Mouse (Mus musculus) kidney, embryonic 15.5 days (tissue): ENCODE measurements around the gene Olfr224. TPM values are rescaled to one million over a fixed set of nuclear protein-coding genes. Genes with fewer than 3 reads are reported as not detected.
"Not testable (repeated sequence)": the region's sequence is repeated elsewhere in the genome, so short reads cannot be mapped to it uniquely, and the experiment has no call there.

Experiments
- ATAC-seq: fragments of 200-750 bp; cut with Nextera tagmentation; replicated peaks from 2 replicates; pipeline ENCODE4 v1.8.0; 2017; ENCODE audit warnings: moderate TSS enrichment; ENCODE audit not compliant: low FRiP score
- H3K27ac ChIP-seq: fragments of 300-500 bp; sonication (generic); 2 replicates; pipeline ENCODE4 v1.5.1; 2015; ENCODE audit warnings: mild to moderate bottlenecking, inconsistent platforms
- H3K27me3 ChIP-seq: fragments of 300-500 bp; sonication (generic); 2 replicates; pipeline ENCODE4 v1.6.1; 2015; ENCODE audit warnings: inconsistent platforms
- H3K36me3 ChIP-seq: fragments of 300-500 bp; sonication (generic); 2 replicates; pipeline ENCODE4 v1.6.1; 2015; ENCODE audit warnings: inconsistent platforms
- H3K4me1 ChIP-seq: fragments of 300-500 bp; sonication (generic); 2 replicates; pipeline ENCODE4 v1.6.1; 2015; ENCODE audit warnings: inconsistent platforms
- H3K4me2 ChIP-seq: fragments of 300-500 bp; sonication (generic); 2 replicates; pipeline ENCODE4 v1.6.1; 2015; ENCODE audit warnings: moderate library complexity, mild to moderate bottlenecking, inconsistent platforms
- H3K4me3 ChIP-seq: fragments of 300-500 bp; sonication (generic); replicated peaks from 2 replicates; pipeline ENCODE4 v1.5.1; 2015; ENCODE audit warnings: mild to moderate bottlenecking, inconsistent platforms
- H3K9ac ChIP-seq: fragments of 300-500 bp; sonication (generic); 2 replicates; pipeline ENCODE4 v1.6.1; 2015; ENCODE audit warnings: mild to moderate bottlenecking, inconsistent platforms
- H3K9me3 ChIP-seq: fragments of 300-500 bp; sonication (generic); replicated peaks from 2 replicates; pipeline ENCODE4 v1.6.1; 2016; ENCODE audit warnings: inconsistent platforms
- WGBS: fragments of 180-500 bp; shearing (Covaris S2); methylation state at CpG from one replicate; pipeline ENCODE4 v1.1.7; 2015; ENCODE audit warnings: mixed read lengths; 5-methylcytosine and 5-hydroxymethylcytosine counted together
- polyA plus RNA-seq: library from polyadenylated mRNA; unstranded; fragments of >200 nt; fragmentation: Nextera tagmentation; extraction: Ambion mirVana; gene quantifications from 2 replicates; pipeline ENCODE4 v1.2.1, GENCODE M21; 2015

Olfr224 gene
- polyA plus RNA-seq, 1 experiment from 2014 or later = not detected

GRCm38 (mm10) chr11:58597837-58598236 lies 27.5 kb upstream of the Olfr224 start:
- Histone ChIP-seq H3K36me3 (no peaks in the 10 kb centered on the region), H3K4me3 (no peak overlapping the region), H3K9ac (no peak overlapping the region), H3K27ac (no peak overlapping the region), H3K9me3 (no peaks in the 10 kb centered on the region), H3K4me1 (no peaks in the 10 kb centered on the region), H3K4me2 (no peak overlapping the region), H3K27me3 (no peaks in the 10 kb centered on the region)
- 85% methylated on average over 13 of the region's 13 CpGs for WGBS
- no peak for ATAC-seq

- Histone ChIP-seq H3K27me3 (no peaks in the 10 kb centered on the region), H3K27ac (no peak within 1 kb of the TSS), H3K4me2 (no peak within 1 kb of the TSS), H3K4me3 (no peak within 1 kb of the TSS), H3K9ac (no peak within 1 kb of the TSS), H3K4me1 (no peaks in the 10 kb centered on the region), H3K36me3 (no peaks in the 10 kb centered on the region), H3K9me3 (no peaks in the 10 kb centered on the region)
- no peak for ATAC-seq
- 83% methylated on average over 6 of the region's 6 CpGs for WGBS
These were observed 24.5 kb upstream of the Olfr224 start, which contains the start of gene Olfr324 for GRCm38 (mm10) chr11:58594814-58595213. Olfr324 (plus strand) TSS chr11:58595114.

- ATAC-seq = no peak
- Histone ChIP-seq H3K9ac (no peak overlapping the region), H3K27me3 (no peaks in the 10 kb centered on the region), H3K36me3 (no peaks in the 10 kb centered on the region), H3K4me3 (no peak overlapping the region), H3K4me2 (no peak overlapping the region), H3K9me3 (no peaks in the 10 kb centered on the region), H3K27ac (no peak overlapping the region), H3K4me1 (no peaks in the 10 kb centered on the region)
- 57% methylated on average over 3 of the region's 3 CpGs for WGBS
These were observed 18.4 kb upstream of the Olfr224 start for GRCm38 (mm10) chr11:58588620-58589250.

- Histone ChIP-seq H3K4me2 (no peak overlapping the region), H3K27me3 (no peaks in the 10 kb centered on the region), H3K9ac (no peak overlapping the region), H3K36me3 (no peaks in the 10 kb centered on the region), H3K4me1 (no peaks in the 10 kb centered on the region), H3K4me3 (no peak overlapping the region), H3K27ac (no peak overlapping the region), H3K9me3 (no peaks in the 10 kb centered on the region)
- WGBS = 67% methylated on average over 7 of the region's 7 CpGs
- no peak for ATAC-seq
These were observed 17.6 kb upstream of the Olfr224 start for GRCm38 (mm10) chr11:58587898-58588348.

- Histone ChIP-seq H3K9ac (no peak overlapping the region), H3K9me3 (no peaks in the 10 kb centered on the region), H3K4me1 (no peaks in the 10 kb centered on the region), H3K4me2 (no peak overlapping the region), H3K4me3 (no peak overlapping the region), H3K27me3 (no peaks in the 10 kb centered on the region), H3K36me3 (no peaks in the 10 kb centered on the region), H3K27ac (no peak overlapping the region)
- 81% methylated on average over 8 of the region's 8 CpGs for WGBS
- no peak for ATAC-seq
These were observed 8.3 kb upstream of the Olfr224 start for GRCm38 (mm10) chr11:58578636-58579035.

GRCm38 (mm10) chr11:58577430-58577829 lies 7.1 kb upstream of the Olfr224 start, which contains the start of gene Olfr325:
Olfr325 (plus strand) TSS chr11:58577730.
- WGBS = 67% methylated on average over 1 of the region's 1 CpGs
- Histone ChIP-seq H3K27me3 (no peaks in the 10 kb centered on the region), H3K4me3 (no peak within 1 kb of the TSS), H3K36me3 (no peaks in the 10 kb centered on the region), H3K4me2 (no peak within 1 kb of the TSS), H3K27ac (no peak within 1 kb of the TSS), H3K9me3 (no peaks in the 10 kb centered on the region), H3K9ac (no peak within 1 kb of the TSS), H3K4me1 (no peaks in the 10 kb centered on the region)
- no peak for ATAC-seq

GRCm38 (mm10) chr11:58555536-58555935 lies 14.8 kb downstream of the Olfr224 start, which contains the start of gene Olfr328:
Olfr328 (minus strand) TSS chr11:58555636.
- ATAC-seq = no peak
- 77% methylated on average over 1 of the region's 1 CpGs for WGBS
- no peak within 1 kb of the TSS for H3K27ac ChIP-seq
- no peaks in the 10 kb centered on the region for H3K4me1 ChIP-seq
- H3K4me3 ChIP-seq = no peak within 1 kb of the TSS
- no peaks in the 10 kb centered on the region for H3K36me3 ChIP-seq
- no peak within 1 kb of the TSS for H3K9ac ChIP-seq
- no peaks in the 10 kb centered on the region for H3K27me3 ChIP-seq
- no peak within 1 kb of the TSS for H3K4me2 ChIP-seq
- H3K9me3 ChIP-seq = no peaks in the 10 kb centered on the region

GRCm38 (mm10) chr11:58546322-58546721 lies 24.0 kb downstream of the Olfr224 start, which contains the start of gene Olfr329-ps:
Olfr329-ps (minus strand) TSS chr11:58546422.
- no peak for ATAC-seq
- no peak within 1 kb of the TSS for H3K4me3 ChIP-seq
- H3K4me2 ChIP-seq = no peak within 1 kb of the TSS
- H3K9ac ChIP-seq = no peak within 1 kb of the TSS
- H3K9me3 ChIP-seq = no peaks in the 10 kb centered on the region
- peaks cover 3% of the 10 kb centered on the region; the same call in 1 of the 2 replicates for H3K27me3 ChIP-seq
- no peaks in the 10 kb centered on the region for H3K36me3 ChIP-seq
- H3K4me1 ChIP-seq = no peaks in the 10 kb centered on the region
- H3K27ac ChIP-seq = no peak within 1 kb of the TSS
- 79% methylated on average over 5 of the region's 5 CpGs for WGBS

- not testable (repeated sequence) for H3K27ac ChIP-seq, H3K36me3 ChIP-seq, H3K4me2 ChIP-seq, ATAC-seq, H3K9me3 ChIP-seq, H3K4me3 ChIP-seq, H3K4me1 ChIP-seq, H3K9ac ChIP-seq, H3K27me3 ChIP-seq
These were observed 35.6 kb downstream of the Olfr224 start, which contains the start of gene Olfr330 for GRCm38 (mm10) chr11:58534736-58535135. Olfr330 (minus strand) TSS chr11:58534836.

- H3K4me2 ChIP-seq, H3K4me3 ChIP-seq, H3K9ac ChIP-seq, H3K27ac ChIP-seq, H3K9me3 ChIP-seq, H3K36me3 ChIP-seq, ATAC-seq, H3K27me3 ChIP-seq, H3K4me1 ChIP-seq: not testable (repeated sequence)
- 81% methylated on average over 7 of the region's 9 CpGs for whole genome bisulfite sequencing
These were observed 50.6 kb downstream of the Olfr224 start for GRCm38 (mm10) chr11:58519756-58520155.

- not testable (repeated sequence) for ATAC-seq, H3K4me3 ChIP-seq, H3K4me2 ChIP-seq, H3K9me3 ChIP-seq, H3K4me1 ChIP-seq, H3K9ac ChIP-seq, H3K36me3 ChIP-seq, H3K27me3 ChIP-seq, H3K27ac ChIP-seq
- 94% methylated on average over 18 of the region's 18 CpGs for WGBS
These were observed 51.4 kb downstream of the Olfr224 start for GRCm38 (mm10) chr11:58518916-58519315.
